Mouse (Mus musculus) cortical plate, adult 2 months (tissue): ENCODE measurements around the gene Hoxb2.

ENCODE experiments used
- CTCF ChIP-seq: fragments of 200-500 bp; IDR thresholded peaks from 2 replicates; pipeline ENCODE4 v1.5.1; 2011; ENCODE audit warnings: mild to moderate bottlenecking, control low read depth, low read length; ENCODE audit not compliant: insufficient read depth; ENCODE audit errors: extremely low read depth
- POLR2A ChIP-seq: fragments of 200-500 bp; IDR thresholded peaks from 2 replicates; pipeline ENCODE4 v1.6.1; 2011; ENCODE audit warnings: mild to moderate bottlenecking, low read length, control low read depth; ENCODE audit not compliant: insufficient read depth; ENCODE audit errors: extremely low read depth

GRCm38 (mm10) chr11:96327750-96328149 lies 22.6 kb upstream of the Hoxb2 start:
- TF ChIP-seq CTCF, result no peak
- TF ChIP-seq POLR2A, result no peak
